In the genomic region with DNA sequence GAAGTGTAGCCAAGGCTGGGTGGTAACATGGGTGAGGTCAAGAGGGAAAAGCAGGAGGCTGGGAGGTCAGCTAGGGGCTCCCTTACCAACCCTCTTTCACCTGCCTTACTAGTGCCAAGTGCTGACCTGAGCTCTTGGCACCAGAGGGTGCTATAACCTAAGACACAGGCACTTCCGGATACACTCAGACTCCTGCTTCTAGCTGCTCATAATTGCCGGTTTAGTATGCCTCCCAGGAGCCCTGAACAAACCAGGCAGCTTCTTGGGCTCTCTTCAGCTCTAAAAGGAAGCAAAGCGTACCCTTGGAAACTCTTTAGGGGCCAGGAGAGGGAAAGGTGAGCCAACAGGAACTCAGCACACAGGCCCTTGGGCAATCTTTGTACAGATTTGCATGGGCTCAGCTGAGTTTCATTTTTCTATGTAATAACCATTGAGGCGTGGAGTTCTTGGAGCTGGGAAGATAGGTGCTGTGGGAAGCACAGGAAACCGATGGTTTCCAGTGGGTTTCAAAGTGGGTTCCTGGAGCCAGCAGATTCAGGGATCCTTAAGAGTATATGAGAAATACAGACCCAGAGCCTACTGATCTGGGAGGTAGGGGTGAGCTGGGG, we compare ENCODE assay signal across 8 mouse cellular contexts. TPM values are rescaled to one million over a fixed set of nuclear protein-coding genes. Genes with fewer than 3 reads are reported as not detected.
A peak's percentile ranks its signal among the peaks of the same experiment; 100 is the strongest.
DNase-seq lines count a peak whose midpoint lies in the region; ATAC-seq and TF ChIP-seq lines count a peak whose summit lies in the region.

No protein-coding gene starts in this region.

- TF ChIP-seq POLR2A in cortical plate, adult 2 months (IDR thresholded peaks at IDR 0.05; ENCODE audit: extremely low read depth, insufficient read depth, low read length), result no peak
- TF ChIP-seq POLR2A in heart, adult 2 months (IDR thresholded peaks at IDR 0.05; ENCODE audit: insufficient read depth, low read depth, low read length), result no peak
- TF ChIP-seq POLR2A in kidney, adult 2 months (IDR thresholded peaks at IDR 0.05; ENCODE audit: low read depth, low read length), result no peak
- TF ChIP-seq POLR2A in limb, embryonic 14.5 days (IDR thresholded peaks at IDR 0.05; ENCODE audit: borderline replicate concordance, extremely low read depth, insufficient read depth, insufficient read length), result no peak

- 28% methylated on average over 5 of the region's 5 CpGs for WGBS in heart, adult 2 months
- 12% methylated on average over 5 of the region's 5 CpGs for WGBS in kidney, adult 2 months
- WGBS in limb, embryonic 14.5 days, result 21% methylated on average over 5 of the region's 5 CpGs
- 34% methylated on average over 5 of the region's 5 CpGs for WGBS in midbrain, embryonic 16.5 days

- no peak overlapping the region for H3K4me3 ChIP-seq in cortical plate, adult 2 months (ENCODE audit: insufficient read depth, low read length)
- H3K4me3 ChIP-seq in heart, adult 2 months, result no peak overlapping the region
- H3K4me3 ChIP-seq in kidney, adult 2 months (ENCODE audit: insufficient read depth, low read depth, low read length), result no peak overlapping the region
- no peak overlapping the region for H3K4me3 ChIP-seq in limb, embryonic 14.5 days (replicated peaks; ENCODE audit: low read length)
- no peak overlapping the region for H3K4me3 ChIP-seq in midbrain, embryonic 16.5 days (ENCODE audit: low read depth, low read length)

- TF ChIP-seq CTCF in cortical plate, adult 2 months (IDR thresholded peaks at IDR 0.05; ENCODE audit: extremely low read depth, insufficient read depth, low read length), result peak; percentile 99
- TF ChIP-seq CTCF in heart, adult 2 months (IDR thresholded peaks at IDR 0.05), result peak; percentile 97
- peak; percentile 98 for TF ChIP-seq CTCF in kidney, adult 2 months (conservative IDR thresholded peaks at IDR 0.05; ENCODE audit: insufficient read depth, insufficient read length, low read depth, low read length)

- no peaks in the 10 kb centered on the region for H3K79me2 ChIP-seq in heart, adult 2 months (replicated peaks; ENCODE audit: control insufficient read depth, insufficient read depth, low read length)

- peak; percentile 23 for DNase-seq in urinary bladder, adult 2 months (ENCODE audit: low spot score)
- DNase-seq in urinary bladder, postnatal 10 days (ENCODE audit: low spot score), result no peak
- peak; percentile 53 to 59 for DNase-seq in heart, adult 2 months
- DNase-seq in kidney, adult 2 months, result peak; percentile 80
- peak; percentile 78 for DNase-seq in limb, embryonic 14.5 days (ENCODE audit: low spot score)
- DNase-seq in splenic B cell, adult 2 months (ENCODE audit: low read depth, low spot score), result peak; percentile 82

- no peaks in the 10 kb centered on the region for H3K9me3 ChIP-seq in limb, embryonic 14.5 days (ENCODE audit: control insufficient read depth, low read length)
- no peaks in the 10 kb centered on the region for H3K9me3 ChIP-seq in midbrain, embryonic 16.5 days (replicated peaks; ENCODE audit: control insufficient read depth, low read length, poor library complexity, severe bottlenecking)

- no peak overlapping the region for H3K9ac ChIP-seq in heart, adult 2 months (ENCODE audit: low read depth, low read length)
- H3K9ac ChIP-seq in limb, embryonic 14.5 days (ENCODE audit: low read depth, low read length, severe bottlenecking), result no peak overlapping the region
- H3K9ac ChIP-seq in midbrain, embryonic 16.5 days (ENCODE audit: low read depth, low read length), result no peak overlapping the region

- H3K4me2 ChIP-seq in limb, embryonic 14.5 days (replicated peaks; ENCODE audit: low read depth, low read length, severe bottlenecking), result no peak overlapping the region
- H3K4me2 ChIP-seq in midbrain, embryonic 16.5 days (ENCODE audit: low read length), result no peak overlapping the region

- H3K27me3 ChIP-seq in heart, adult 2 months (ENCODE audit: control insufficient read depth, insufficient read depth, low read length), result no peaks in the 10 kb centered on the region
- H3K27me3 ChIP-seq in kidney, adult 2 months (replicated peaks; ENCODE audit: control insufficient read depth, insufficient read depth, low read length), result no peaks in the 10 kb centered on the region
- no peaks in the 10 kb centered on the region for H3K27me3 ChIP-seq in limb, embryonic 14.5 days (ENCODE audit: control insufficient read depth, insufficient read depth, low read length)
- 0 out of 2 replicates have a peak, but pooled peaks cover 2% of the 10 kb centered on the region for H3K27me3 ChIP-seq in midbrain, embryonic 16.5 days (ENCODE audit: control insufficient read depth, insufficient read depth, low read depth, low read length)
- no peaks in the 10 kb centered on the region; the same call in 1 of the 2 replicates for H3K27me3 ChIP-seq in splenic B cell, adult 2 months (ENCODE audit: control insufficient read depth, insufficient read depth, low read length, poor library complexity, severe bottlenecking)

- no peak overlapping the region for H3K27ac ChIP-seq in cortical plate, adult 2 months (ENCODE audit: insufficient read depth, low read length)
- H3K27ac ChIP-seq in heart, adult 2 months, result no peak overlapping the region
- no peak overlapping the region for H3K27ac ChIP-seq in kidney, adult 2 months (ENCODE audit: insufficient read depth, low read depth, low read length)
- no peak overlapping the region for H3K27ac ChIP-seq in limb, embryonic 14.5 days (replicated peaks; ENCODE audit: low read depth, low read length)
- no peak overlapping the region for H3K27ac ChIP-seq in midbrain, embryonic 16.5 days (ENCODE audit: low read length)

- peak; percentile 93 for TF ChIP-seq EP300 in heart, adult 2 months (IDR thresholded peaks at IDR 0.05; ENCODE audit: insufficient read depth, low read depth, low read length)

- no peaks in the 10 kb centered on the region; the same call in 1 of the 2 replicates for H3K4me1 ChIP-seq in cortical plate, adult 2 months (ENCODE audit: control insufficient read depth, insufficient read depth, low read length)
- 0 out of 2 replicates have a peak, but pooled peaks cover 1% of the 10 kb centered on the region for H3K4me1 ChIP-seq in heart, adult 2 months (ENCODE audit: control insufficient read depth, insufficient read depth, low read length)
- peaks cover 4% of the 10 kb centered on the region; the same call in 1 of the 2 replicates for H3K4me1 ChIP-seq in kidney, adult 2 months (ENCODE audit: control insufficient read depth, insufficient read depth, low read length)
- peaks cover 4% of the 10 kb centered on the region for H3K4me1 ChIP-seq in limb, embryonic 14.5 days (ENCODE audit: control insufficient read depth, insufficient read depth, low read length)
- peaks cover 3% of the 10 kb centered on the region; the same call in 1 of the 2 replicates for H3K4me1 ChIP-seq in midbrain, embryonic 16.5 days (ENCODE audit: control insufficient read depth, insufficient read depth, low read length)

- ATAC-seq in limb, embryonic 14.5 days (ENCODE audit: low FRiP score, low read depth), result peak; percentile 86
- peak; percentile 93 for ATAC-seq in midbrain, embryonic 16.5 days

- intact Hi-C loops in heart, adult 2 months (cut with DNase I), result loop anchor here (1.0 to 5.0 kb wide), 4 partner anchors 77 to 297 kb away; partner anchors contain the start of gene Cited4

- H3K36me3 ChIP-seq in heart, adult 2 months (ENCODE audit: control insufficient read depth, insufficient read depth, low read length), result no peaks in the 10 kb centered on the region
- H3K36me3 ChIP-seq in kidney, adult 2 months (ENCODE audit: control insufficient read depth, insufficient read depth, low read length), result no peaks in the 10 kb centered on the region
- H3K36me3 ChIP-seq in limb, embryonic 14.5 days (ENCODE audit: control insufficient read depth, insufficient read depth, low read length), result no peaks in the 10 kb centered on the region
- no peaks in the 10 kb centered on the region for H3K36me3 ChIP-seq in midbrain, embryonic 16.5 days (ENCODE audit: control insufficient read depth, insufficient read depth, low read length)
- no peaks in the 10 kb centered on the region for H3K36me3 ChIP-seq in splenic B cell, adult 2 months (ENCODE audit: control insufficient read depth, insufficient read depth, low read length, poor library complexity, severe bottlenecking)

RNA-seq across cellular contexts. Expression of gene Gm8439, which starts 1.4 kb away (rescaled TPM):
- polyA plus RNA-seq in urinary bladder, adult 2 months (2012; rRNA removed), result not detected in 2 replicates
- polyA plus RNA-seq in cortical plate, adult 2 months (2012; rRNA removed), result not detected in 2 replicates
- total RNA-seq in heart, adult 2 months (2021), result not detected
- not detected in 2 replicates for polyA plus RNA-seq in heart, adult 2 months (2012; rRNA removed)
- polyA plus RNA-seq in kidney, adult 2 months (2012; rRNA removed), result not detected in 2 replicates
- polyA plus RNA-seq in limb, embryonic 14.5 days (2012; rRNA removed), result not detected in 2 replicates
- not detected in 2 replicates for polyA plus RNA-seq in limb, embryonic 14.5 days (2014; fragmentation: Nextera tagmentation; extraction: Ambion mirVana)
- not detected in 2 replicates for polyA plus RNA-seq in midbrain, embryonic 16.5 days (2015; fragmentation: Nextera tagmentation; extraction: Ambion mirVana)

RNA-seq across cellular contexts. Expression of gene Ctps, which starts 19.8 kb away (rescaled TPM):
- 50.6 and 55.6 TPM in 2 replicates for polyA plus RNA-seq in urinary bladder, adult 2 months (2012; rRNA removed)
- 31.2 and 33.8 TPM in 2 replicates for polyA plus RNA-seq in cortical plate, adult 2 months (2012; rRNA removed)
- 10 to 100 TPM; 30.0 to 31.1 TPM for total RNA-seq in heart, adult 2 months (2021)
- 12.5 and 23.9 TPM in 2 replicates for polyA plus RNA-seq in heart, adult 2 months (2012; rRNA removed)
- polyA plus RNA-seq in kidney, adult 2 months (2012; rRNA removed), result 6.8 and 8.3 TPM in 2 replicates
- polyA plus RNA-seq in limb, embryonic 14.5 days (2012; rRNA removed), result 42.4 and 48.3 TPM in 2 replicates
- polyA plus RNA-seq in limb, embryonic 14.5 days (2014; fragmentation: Nextera tagmentation; extraction: Ambion mirVana), result 77.6 and 83.9 TPM in 2 replicates
- 78.6 and 79.6 TPM in 2 replicates for polyA plus RNA-seq in midbrain, embryonic 16.5 days (2015; fragmentation: Nextera tagmentation; extraction: Ambion mirVana)

RNA-seq across cellular contexts. Expression of gene Slfnl1, which starts 57.9 kb away (rescaled TPM):
- polyA plus RNA-seq in urinary bladder, adult 2 months (2012; rRNA removed), result 0.11 TPM in 1 of 2 replicates, not detected in the other
- polyA plus RNA-seq in cortical plate, adult 2 months (2012; rRNA removed), result 0.06 and 0.10 TPM in 2 replicates
- total RNA-seq in heart, adult 2 months (2021), result not detected
- polyA plus RNA-seq in heart, adult 2 months (2012; rRNA removed), result 0.18 and 0.31 TPM in 2 replicates
- 0.15 and 0.31 TPM in 2 replicates for polyA plus RNA-seq in kidney, adult 2 months (2012; rRNA removed)
- polyA plus RNA-seq in limb, embryonic 14.5 days (2012; rRNA removed), result 0.13 and 0.15 TPM in 2 replicates
- polyA plus RNA-seq in limb, embryonic 14.5 days (2014; fragmentation: Nextera tagmentation; extraction: Ambion mirVana), result 0.10 TPM in 1 of 2 replicates, not detected in the other
- polyA plus RNA-seq in midbrain, embryonic 16.5 days (2015; fragmentation: Nextera tagmentation; extraction: Ambion mirVana), result not detected in 2 replicates
